Mouse (Mus musculus) heart, embryonic 12.5 days (tissue): ENCODE data around the gene Snhg11. TPM values are rescaled to one million over a fixed set of nuclear protein-coding genes. Genes with fewer than 3 reads are reported as not detected.

Experiments used
- ATAC-seq: fragments of 200-750 bp; cut with Nextera tagmentation; 2 replicates; pipeline ENCODE4 v1.8.0; 2017; ENCODE audit warnings: moderate TSS enrichment, moderate library complexity; ENCODE audit not compliant: insufficient number of reproducible peaks, low FRiP score
- H3K27ac ChIP-seq: fragments of 300-500 bp; sonication (generic); 2 replicates; pipeline ENCODE4 v1.5.1; 2016; ENCODE audit warnings: mild to moderate bottlenecking, moderate library complexity; ENCODE audit not compliant: poor library complexity, severe bottlenecking
- H3K27me3 ChIP-seq: fragments of 300-500 bp; sonication (generic); replicated peaks from 2 replicates; pipeline ENCODE4 v1.6.1; 2016; ENCODE audit warnings: mild to moderate bottlenecking, moderate library complexity
- H3K36me3 ChIP-seq: fragments of 300-500 bp; sonication (generic); 2 replicates; pipeline ENCODE4 v1.6.1; 2016; ENCODE audit warnings: mild to moderate bottlenecking, moderate library complexity
- H3K4me1 ChIP-seq: fragments of 300-500 bp; sonication (generic); replicated peaks from 2 replicates; pipeline ENCODE4 v1.6.1; 2016; ENCODE audit warnings: mild to moderate bottlenecking
- H3K4me2 ChIP-seq: fragments of 300-500 bp; sonication (generic); 2 replicates; pipeline ENCODE4 v1.6.1; 2016; ENCODE audit warnings: mild to moderate bottlenecking, moderate library complexity
- H3K4me3 ChIP-seq: fragments of 300-500 bp; sonication (generic); 2 replicates; pipeline ENCODE4 v1.5.1; 2016; ENCODE audit warnings: mild to moderate bottlenecking
- H3K9ac ChIP-seq: fragments of 300-500 bp; sonication (generic); 2 replicates; pipeline ENCODE4 v1.6.1; 2016; ENCODE audit warnings: mild to moderate bottlenecking, moderate library complexity
- H3K9me3 ChIP-seq: fragments of 300-500 bp; sonication (generic); replicated peaks from 2 replicates; pipeline ENCODE4 v1.6.1; 2016; ENCODE audit warnings: mild to moderate bottlenecking, moderate library complexity
- WGBS: fragments of 180-500 bp; shearing (Covaris S2); methylation state at CpG from one replicate; pipeline ENCODE4 v1.1.7; 2016; 5-methylcytosine and 5-hydroxymethylcytosine counted together
- polyA plus RNA-seq: library from polyadenylated mRNA; unstranded; fragments of >200 nt; fragmentation: Nextera tagmentation; extraction: Ambion mirVana; gene quantifications from 2 replicates; pipeline ENCODE4 v1.2.1, GENCODE M21; 2016

Gene Snhg11
- polyA plus RNA-seq = 0.55 and 1.1 TPM in 2 replicates

DNA sequence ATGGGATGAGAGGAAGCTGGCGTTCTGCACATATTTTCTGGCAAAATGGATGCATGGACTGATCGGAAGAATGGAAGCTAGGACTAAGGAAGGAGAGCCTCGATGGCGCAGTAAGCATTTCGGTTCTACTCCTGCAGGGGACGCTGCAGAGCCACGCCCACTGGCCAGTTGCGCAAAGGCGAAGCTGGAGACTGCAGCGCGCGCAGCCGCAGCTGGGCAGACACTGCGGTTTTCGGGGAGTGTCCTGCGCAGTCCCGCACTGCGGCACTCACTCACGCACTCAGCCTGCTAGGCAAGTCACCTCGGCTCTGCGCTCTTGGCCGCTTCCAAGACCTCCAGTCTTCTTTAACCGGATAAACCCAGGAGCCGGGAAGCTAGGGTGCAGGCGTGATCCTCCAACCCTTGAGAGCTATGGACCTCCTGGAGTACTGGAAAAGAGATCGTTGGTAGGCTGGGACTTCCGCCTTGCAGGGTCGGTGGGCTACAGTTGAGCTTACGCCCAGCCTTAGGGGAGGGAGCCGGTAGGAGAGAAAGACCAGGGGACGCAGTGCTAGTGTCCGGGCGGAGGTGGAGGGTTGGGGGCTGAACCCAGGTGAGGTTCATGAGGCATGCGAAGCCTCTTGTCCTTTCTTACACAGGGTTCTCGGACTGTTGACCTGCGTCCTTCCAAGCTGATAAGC is at the start of gene Snhg11:
Gene Snhg11 (plus strand): TSS at position 196 of the 680 bp plus-strand sequence.
- no peaks in the 10 kb centered on the region for H3K9me3 ChIP-seq
- no peak within 1 kb of the TSS for H3K27ac ChIP-seq
- 2% methylated on average over 36 of the region's 36 CpGs for WGBS
- no peak for ATAC-seq
- H3K27me3 ChIP-seq = peaks cover 47% of the 10 kb centered on the region
- no peaks in the 10 kb centered on the region for H3K36me3 ChIP-seq
- H3K9ac ChIP-seq = peak within 1 kb of the TSS; percentile 26; the same call in 1 of the 2 replicates
- peaks cover 4% of the 10 kb centered on the region for H3K4me1 ChIP-seq
- H3K4me2 ChIP-seq = peak within 1 kb of the TSS; percentile 65
- peak within 1 kb of the TSS; percentile 41 for H3K4me3 ChIP-seq

DNA sequence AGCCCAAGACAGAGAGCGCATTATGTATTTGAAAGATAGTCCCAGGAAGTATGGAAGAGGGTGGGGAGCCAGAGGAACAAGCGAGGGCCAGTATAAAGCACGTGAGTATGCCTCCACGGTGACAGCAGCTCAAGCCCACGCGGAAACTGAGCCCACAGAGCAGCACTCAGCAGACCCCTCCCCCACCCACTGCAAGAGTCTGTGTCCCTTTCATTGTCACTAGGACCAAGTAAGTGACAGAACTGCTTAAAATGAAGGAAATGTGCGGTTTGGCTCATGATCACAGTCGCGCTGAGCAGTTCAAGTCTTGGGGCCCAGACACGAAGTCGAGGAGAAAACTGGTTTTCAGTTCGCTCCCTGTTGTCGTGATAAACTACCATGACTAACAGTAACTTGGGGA is 41.1 kb upstream of the Snhg11 start:
- no peaks in the 10 kb centered on the region for H3K36me3 ChIP-seq
- H3K9me3 ChIP-seq = no peaks in the 10 kb centered on the region
- H3K4me2 ChIP-seq = no peak overlapping the region
- WGBS = 83% methylated on average over 13 of the region's 13 CpGs
- no peak for ATAC-seq
- no peak overlapping the region for H3K27ac ChIP-seq
- no peak overlapping the region for H3K9ac ChIP-seq
- no peaks in the 10 kb centered on the region for H3K27me3 ChIP-seq
- H3K4me1 ChIP-seq = no peaks in the 10 kb centered on the region
- no peak overlapping the region for H3K4me3 ChIP-seq

DNA sequence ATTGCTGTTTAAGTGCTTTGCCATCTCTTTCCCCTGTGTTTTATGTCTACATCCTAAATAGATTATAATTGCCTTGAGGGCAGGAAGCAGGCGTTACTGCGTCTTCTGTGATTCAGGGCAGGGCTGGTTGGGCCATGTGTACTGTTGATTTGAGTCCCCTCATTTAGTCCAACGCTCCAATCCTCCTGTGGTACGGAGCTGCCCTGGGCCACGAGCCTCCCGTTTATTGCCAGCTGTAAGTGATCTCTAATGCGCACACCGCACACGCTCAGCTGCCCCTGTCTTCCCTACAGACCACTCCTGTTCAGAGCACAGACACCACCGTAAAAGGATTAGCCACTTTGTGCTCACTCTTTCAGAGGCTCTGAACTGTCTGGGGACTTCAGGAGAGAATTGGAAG is 37.7 kb upstream of the Snhg11 start:
- Histone ChIP-seq H3K27me3 (0 out of 2 replicates have a peak, but pooled peaks cover 5% of the 10 kb centered on the region), H3K4me3 (no peak overlapping the region), H3K9ac (no peak overlapping the region), H3K4me1 (no peaks in the 10 kb centered on the region), H3K4me2 (no peak overlapping the region), H3K9me3 (no peaks in the 10 kb centered on the region), H3K27ac (no peak overlapping the region), H3K36me3 (no peaks in the 10 kb centered on the region)
- ATAC-seq = no peak
- WGBS = 82% methylated on average over 10 of the region's 10 CpGs

DNA sequence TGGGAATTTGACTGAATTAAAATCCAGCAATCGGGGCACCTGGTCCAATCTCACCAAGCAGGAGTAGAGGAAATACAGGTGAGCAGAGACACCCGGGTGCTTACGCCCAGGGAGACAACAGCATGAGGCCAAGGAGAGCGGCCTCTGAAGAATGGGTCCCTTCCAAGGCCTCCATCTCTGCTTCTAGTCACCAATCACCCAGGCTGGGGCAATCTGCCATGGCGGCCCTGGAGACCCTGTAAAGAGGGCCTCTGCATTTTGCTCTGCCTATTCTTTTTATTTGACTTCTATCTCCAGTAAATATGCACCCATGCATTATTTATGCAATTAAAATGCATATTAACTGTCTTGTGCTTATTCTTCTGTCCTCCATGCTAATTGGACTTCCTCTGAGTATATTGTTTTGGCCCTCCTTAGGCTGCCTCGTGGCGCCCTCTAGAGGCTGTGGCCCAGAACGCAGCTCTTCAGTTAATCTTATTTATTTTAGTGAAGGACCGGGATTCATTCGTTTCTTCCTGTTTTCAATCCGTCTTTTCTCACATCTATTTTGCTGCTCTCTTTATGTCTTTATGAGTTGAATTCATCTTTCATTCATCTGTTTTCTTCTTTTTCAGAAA is 35.4 kb upstream of the Snhg11 start:
- Histone ChIP-seq H3K9ac (no peak overlapping the region), H3K27ac (no peak overlapping the region), H3K4me3 (no peak overlapping the region), H3K4me1 (no peaks in the 10 kb centered on the region), H3K9me3 (no peaks in the 10 kb centered on the region), H3K27me3 (0 out of 2 replicates have a peak, but pooled peaks cover 5% of the 10 kb centered on the region), H3K4me2 (no peak overlapping the region), H3K36me3 (no peaks in the 10 kb centered on the region)
- 38% methylated on average over 11 of the region's 11 CpGs for WGBS
- no peak for ATAC-seq

DNA sequence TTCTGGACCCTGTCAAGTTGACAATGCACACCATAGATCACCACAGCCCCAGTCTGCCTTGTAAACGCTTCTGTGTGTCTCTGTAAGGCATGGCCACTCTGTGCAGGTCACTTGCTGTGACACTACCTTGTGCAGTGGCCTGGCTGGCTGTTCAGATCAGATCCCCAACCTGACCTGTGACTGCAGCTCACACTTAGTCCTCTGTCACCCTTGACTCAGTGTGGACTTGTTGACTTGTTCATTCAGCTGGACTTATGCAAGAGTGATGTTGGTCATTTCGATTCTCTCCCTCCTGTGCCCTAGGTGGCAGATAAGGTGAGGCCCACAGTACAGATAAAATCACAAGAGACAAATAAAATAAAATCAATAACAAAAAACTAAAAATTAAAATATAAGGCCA is 34.1 kb upstream of the Snhg11 start:
- Histone ChIP-seq H3K27ac (no peak overlapping the region), H3K36me3 (no peaks in the 10 kb centered on the region), H3K4me1 (no peaks in the 10 kb centered on the region), H3K4me3 (no peak overlapping the region), H3K9me3 (no peaks in the 10 kb centered on the region), H3K27me3 (0 out of 2 replicates have a peak, but pooled peaks cover 5% of the 10 kb centered on the region), H3K9ac (no peak overlapping the region), H3K4me2 (no peak overlapping the region)
- 52% methylated on average over 2 of the region's 2 CpGs for WGBS
- no peak for ATAC-seq

DNA sequence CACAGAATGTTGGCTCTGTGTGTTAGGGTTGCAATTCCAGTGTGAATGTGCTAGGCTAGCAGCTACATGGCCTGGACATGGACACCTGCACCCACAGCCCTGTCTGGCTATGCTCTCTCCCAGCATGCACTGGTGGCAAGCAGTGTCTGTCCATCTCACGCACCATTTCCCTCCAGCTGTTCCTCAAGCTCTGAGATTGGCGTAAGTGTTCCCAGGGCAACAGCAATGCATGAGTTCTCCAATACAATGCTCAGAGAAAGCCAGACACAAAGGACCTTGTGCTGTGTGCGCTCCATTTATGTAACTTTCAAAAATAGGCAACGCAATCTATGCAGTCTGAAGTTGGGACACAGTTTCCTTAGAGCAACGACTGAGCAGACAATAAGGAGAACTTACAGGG is 31.9 kb upstream of the Snhg11 start:
- Histone ChIP-seq H3K36me3 (no peaks in the 10 kb centered on the region), H3K9ac (no peak overlapping the region), H3K4me1 (no peaks in the 10 kb centered on the region), H3K4me3 (no peak overlapping the region), H3K27me3 (0 out of 2 replicates have a peak, but pooled peaks cover 5% of the 10 kb centered on the region), H3K4me2 (no peak overlapping the region), H3K27ac (no peak overlapping the region), H3K9me3 (no peaks in the 10 kb centered on the region)
- WGBS = 82% methylated on average over 5 of the region's 5 CpGs
- no peak for ATAC-seq

DNA sequence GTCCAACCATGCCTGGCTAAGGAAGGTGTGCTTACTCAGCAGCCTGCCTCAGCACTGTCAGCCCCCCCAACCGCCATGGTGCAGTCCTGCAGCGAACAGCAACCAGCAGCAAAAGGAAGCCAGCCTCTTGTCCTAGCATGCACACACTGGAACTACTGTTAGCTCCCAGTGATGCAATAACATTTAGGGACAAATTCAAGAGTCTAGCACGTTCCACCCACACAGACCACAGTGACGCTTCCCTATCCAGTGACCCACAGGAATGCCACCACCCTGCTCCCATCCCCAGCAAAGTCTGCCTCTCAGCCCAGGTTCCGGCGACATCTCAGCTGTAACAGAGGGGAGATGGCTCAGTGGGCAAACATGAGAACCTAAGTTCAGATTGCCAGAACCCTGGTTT is 29.0 kb upstream of the Snhg11 start:
- WGBS = 65% methylated on average over 6 of the region's 6 CpGs

DNA sequence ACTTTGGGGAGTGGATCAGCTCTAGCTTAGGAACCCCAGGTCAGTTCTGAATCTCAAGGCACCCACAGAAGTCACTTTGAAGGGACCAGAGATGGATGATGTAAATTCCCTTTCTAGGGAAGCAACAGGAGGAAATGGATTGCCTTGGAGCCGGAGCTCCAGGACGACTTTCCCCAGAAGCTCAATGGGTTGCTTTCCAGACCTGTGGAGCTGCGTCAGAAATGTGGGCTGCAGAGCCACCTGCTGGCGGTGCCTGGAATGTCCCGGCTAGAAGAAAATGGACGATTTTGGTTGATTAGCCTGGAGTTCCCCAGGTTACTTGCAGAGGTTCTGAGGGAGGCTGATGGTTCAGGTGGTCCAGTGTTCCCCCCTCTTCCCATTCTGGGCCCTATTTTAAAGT is 27.6 kb upstream of the Snhg11 start:
- Histone ChIP-seq H3K4me3 (no peak overlapping the region), H3K4me1 (no peaks in the 10 kb centered on the region), H3K36me3 (0 out of 2 replicates have a peak, but pooled peaks cover 8% of the 10 kb centered on the region), H3K9ac (no peak overlapping the region), H3K9me3 (no peaks in the 10 kb centered on the region), H3K4me2 (no peak overlapping the region), H3K27me3 (no peaks in the 10 kb centered on the region), H3K27ac (no peak overlapping the region)
- ATAC-seq = no peak
- WGBS = 4% methylated on average over 6 of the region's 6 CpGs

More for the DNA sequence above, 29.0 kb upstream of the Snhg11 start:
- H3K9ac ChIP-seq = no peak overlapping the region
- H3K9me3 ChIP-seq = no peaks in the 10 kb centered on the region
- no peak overlapping the region for H3K4me3 ChIP-seq
- H3K27me3 ChIP-seq = 0 out of 2 replicates have a peak, but pooled peaks cover 5% of the 10 kb centered on the region
- ATAC-seq = no peak
- H3K4me1 ChIP-seq = no peaks in the 10 kb centered on the region
- H3K27ac ChIP-seq = no peak overlapping the region
- no peaks in the 10 kb centered on the region for H3K36me3 ChIP-seq
- no peak overlapping the region for H3K4me2 ChIP-seq

DNA sequence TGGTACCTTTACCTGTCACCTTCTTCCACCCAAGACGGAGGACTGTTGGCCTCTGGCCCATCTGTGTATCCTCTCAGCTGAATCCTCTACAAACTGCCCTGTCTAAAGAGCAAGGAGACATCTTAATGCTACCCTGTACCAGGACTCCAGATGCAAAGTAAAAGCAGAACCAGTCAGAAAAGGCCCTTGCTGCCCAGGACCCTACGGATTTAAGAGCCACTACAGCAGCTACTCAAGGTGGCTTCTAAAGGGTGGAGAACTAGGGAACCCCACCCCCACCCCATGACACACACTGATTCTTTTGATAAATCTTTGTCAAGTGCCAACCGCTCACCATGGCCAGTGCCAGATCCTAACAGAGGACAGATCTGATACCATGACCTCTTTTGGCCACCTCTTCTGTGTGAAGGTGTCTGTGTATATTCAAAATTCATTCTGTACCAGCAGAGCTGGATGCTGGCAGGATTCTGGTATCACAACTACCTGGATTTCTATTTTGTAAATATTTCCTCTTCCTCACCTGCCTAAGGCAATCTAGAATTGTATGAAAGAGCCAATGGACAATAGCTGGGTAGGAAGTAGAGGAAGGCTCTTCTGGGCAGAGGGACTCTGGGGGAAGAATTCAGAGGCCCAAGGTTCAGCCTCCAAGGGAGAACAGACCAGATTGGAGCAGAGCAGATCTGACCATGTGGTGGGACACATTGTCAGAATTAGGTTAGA is 22.5 kb upstream of the Snhg11 start:
- Histone ChIP-seq H3K9ac (no peak overlapping the region), H3K36me3 (peaks cover 53% of the 10 kb centered on the region), H3K4me2 (no peak overlapping the region), H3K27me3 (no peaks in the 10 kb centered on the region), H3K4me1 (no peaks in the 10 kb centered on the region; the same call in 1 of the 2 replicates), H3K27ac (no peak overlapping the region), H3K9me3 (no peaks in the 10 kb centered on the region), H3K4me3 (no peak overlapping the region)
- 71% methylated on average over 3 of the region's 3 CpGs for WGBS
- ATAC-seq = no peak

DNA sequence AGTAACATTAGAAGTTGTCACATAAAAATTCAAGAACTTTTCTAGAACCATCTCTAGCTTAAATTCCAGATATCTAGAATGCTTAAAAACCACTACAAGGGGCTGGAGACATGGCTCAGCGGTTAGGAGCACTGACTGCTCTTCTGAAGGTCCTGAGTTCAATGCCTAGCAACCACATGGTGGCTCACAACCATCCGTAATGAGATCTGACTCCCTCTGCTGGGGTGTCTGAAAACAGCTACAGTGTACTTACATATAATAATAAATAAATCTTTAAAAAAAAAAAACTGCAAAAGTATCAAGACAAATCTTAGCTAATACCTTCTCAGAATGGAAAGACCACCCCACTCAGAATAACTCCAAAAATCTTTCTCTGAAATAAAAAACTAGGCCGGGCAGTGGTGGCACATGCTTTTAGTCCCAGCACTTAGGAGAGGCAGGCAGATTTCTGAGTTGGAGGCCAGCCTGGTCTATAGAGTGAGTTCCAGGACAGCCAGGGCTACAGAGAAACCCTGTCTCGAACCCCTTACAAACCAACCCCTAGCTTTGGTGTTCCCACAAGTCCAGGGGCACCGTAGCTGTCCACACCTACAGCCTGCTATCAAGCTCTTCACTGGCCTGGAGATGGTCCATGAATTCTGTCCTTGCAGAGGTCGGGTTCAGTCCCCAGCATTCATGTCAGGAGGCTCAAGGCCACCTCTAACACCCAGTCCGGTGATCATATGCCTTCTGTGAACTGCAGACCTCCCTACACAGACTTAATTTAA is 20.9 kb upstream of the Snhg11 start:
- WGBS = 78% methylated on average over 7 of the region's 7 CpGs
- H3K4me2 ChIP-seq = no peak overlapping the region
- H3K27me3 ChIP-seq = no peaks in the 10 kb centered on the region
- peaks cover 14% of the 10 kb centered on the region for H3K4me1 ChIP-seq
- H3K4me3 ChIP-seq = no peak overlapping the region
- H3K27ac ChIP-seq = no peak overlapping the region
- H3K36me3 ChIP-seq = peaks cover 69% of the 10 kb centered on the region
- no peaks in the 10 kb centered on the region for H3K9me3 ChIP-seq
- no peak for ATAC-seq
- no peak overlapping the region for H3K9ac ChIP-seq

DNA sequence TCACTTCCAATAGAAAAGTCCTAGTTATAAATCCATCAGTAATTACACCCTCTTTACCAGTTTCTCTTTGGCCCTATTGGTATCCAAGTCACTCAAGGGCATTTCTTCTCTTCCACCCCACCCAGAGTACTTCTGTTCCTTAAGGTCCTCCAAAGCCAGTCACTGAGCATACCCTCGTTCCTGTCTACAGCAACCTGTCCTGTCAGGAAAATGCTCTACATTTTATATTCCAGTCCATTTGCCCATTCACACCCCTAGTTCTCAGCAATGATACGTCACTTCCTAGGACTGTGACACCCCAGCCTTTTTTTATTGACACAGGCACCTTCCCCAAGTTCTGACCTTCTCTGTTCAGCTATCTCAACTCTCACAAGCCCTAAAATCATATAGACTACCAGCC is 20.2 kb upstream of the Snhg11 start:
- Histone ChIP-seq H3K4me3 (no peak overlapping the region), H3K9ac (no peak overlapping the region), H3K4me1 (peaks cover 21% of the 10 kb centered on the region), H3K36me3 (peaks cover 76% of the 10 kb centered on the region), H3K9me3 (no peaks in the 10 kb centered on the region), H3K4me2 (no peak overlapping the region), H3K27me3 (no peaks in the 10 kb centered on the region), H3K27ac (no peak overlapping the region)
- 89% methylated on average over 2 of the region's 2 CpGs for WGBS
- no peak for ATAC-seq
